Mouse (Mus musculus) thymus, adult 2 months (tissue): Measurements from ENCODE around the gene Dlec1.

Experiments used
- CTCF ChIP-seq: fragments of 200-500 bp; IDR thresholded peaks from 2 replicates; pipeline ENCODE4 v1.5.1; 2012; ENCODE audit warnings: mild to moderate bottlenecking, control low read depth, low read length, moderate library complexity, borderline replicate concordance; ENCODE audit not compliant: control insufficient read depth, poor library complexity, insufficient read depth; ENCODE audit errors: extremely low read depth
- POLR2A ChIP-seq: fragments of 200-500 bp; IDR thresholded peaks from 2 replicates; pipeline ENCODE4 v1.6.1; 2012; ENCODE audit warnings: mild to moderate bottlenecking, low read length, control low read depth, moderate library complexity; ENCODE audit not compliant: control insufficient read depth, poor library complexity, insufficient read depth; ENCODE audit errors: extremely low read depth

DNA sequence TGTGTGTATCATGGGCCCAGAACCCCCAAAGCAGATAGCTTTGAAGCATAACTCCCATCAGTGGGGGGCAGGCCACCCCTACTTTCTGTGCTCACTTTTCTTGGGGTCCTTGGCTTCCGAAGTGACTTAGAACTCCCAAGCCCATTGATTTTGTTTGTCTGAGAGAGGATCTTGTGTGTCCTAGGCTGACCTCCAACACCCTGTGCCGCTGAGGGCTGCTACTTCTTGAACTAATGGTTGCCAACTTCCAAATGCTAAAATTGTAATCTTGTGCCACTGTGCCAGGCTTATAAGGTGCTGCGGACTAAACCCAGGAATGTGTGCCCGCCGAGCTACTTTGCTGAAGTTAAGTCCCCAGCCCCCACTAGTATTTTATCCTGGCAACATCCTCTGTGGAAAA lies 11.8 kb upstream of the Dlec1 start:
- no peak for TF ChIP-seq CTCF
- no peak for TF ChIP-seq POLR2A
